Mouse (Mus musculus): ENCODE data around the gene Rab11fip3. TPM values are rescaled to one million over a fixed set of nuclear protein-coding genes. Genes with fewer than 3 reads are reported as not detected.
"Not testable (repeated sequence)": the region's sequence is repeated elsewhere in the genome, so short reads cannot be mapped to it uniquely, and the experiment has no call there.

Rab11fip3 gene
- polyA plus RNA-seq, 1 experiment from 2014 or later = 18.3 TPM

GRCm38 (mm10) chr17:26110156-26110555 lies 40.8 kb upstream of the Rab11fip3 start:
- Histone ChIP-seq H3K27me3 (peaks cover 52% of the 10 kb centered on the region), H3K4me1 (peaks cover 12% of the 10 kb centered on the region), H3K9ac (no peak overlapping the region), H3K4me2 (replicated peaks) (no peak overlapping the region), H3K27ac (replicated peaks) (no peak overlapping the region), H3K4me3 (replicated peaks) (no peak overlapping the region), H3K9me3 (replicated peaks) (no peaks in the 10 kb centered on the region), H3K36me3 (no peaks in the 10 kb centered on the region)
- no peak for ATAC-seq (ENCODE audit: insufficient number of reproducible peaks, low FRiP score, low TSS enrichment, low read depth)
- 25% methylated on average over 4 of the region's 4 CpGs for WGBS

GRCm38 (mm10) chr17:26105619-26106018 lies 36.3 kb upstream of the Rab11fip3 start:
- ATAC-seq (ENCODE audit: insufficient number of reproducible peaks, low FRiP score, low TSS enrichment, low read depth) = no peak
- Histone ChIP-seq H3K4me3 (replicated peaks) (no peak overlapping the region), H3K4me2 (replicated peaks) (no peak overlapping the region), H3K9ac (no peak overlapping the region), H3K9me3 (replicated peaks) (no peaks in the 10 kb centered on the region), H3K4me1 (no peaks in the 10 kb centered on the region), H3K27ac (replicated peaks) (no peak overlapping the region), H3K27me3 (peaks cover 7% of the 10 kb centered on the region), H3K36me3 (no peaks in the 10 kb centered on the region)
- 52% methylated on average over 4 of the region's 4 CpGs for WGBS

GRCm38 (mm10) chr17:26101478-26101877 lies 32.1 kb upstream of the Rab11fip3 start:
- no peaks in the 10 kb centered on the region for H3K36me3 ChIP-seq
- H3K4me2 ChIP-seq (replicated peaks) = no peak overlapping the region
- H3K4me3 ChIP-seq (replicated peaks) = no peak overlapping the region
- no peak overlapping the region for H3K9ac ChIP-seq
- H3K9me3 ChIP-seq (replicated peaks) = no peaks in the 10 kb centered on the region
- no peaks in the 10 kb centered on the region for H3K27me3 ChIP-seq
- no peak overlapping the region for H3K27ac ChIP-seq (replicated peaks)
- ATAC-seq (ENCODE audit: insufficient number of reproducible peaks, low FRiP score, low TSS enrichment, low read depth) = no peak
- WGBS = 35% methylated on average over 4 of the region's 4 CpGs
- H3K4me1 ChIP-seq = no peaks in the 10 kb centered on the region

- Histone ChIP-seq H3K4me1 (peaks cover 5% of the 10 kb centered on the region; the same call in 1 of the 2 replicates), H3K4me3 (replicated peaks) (no peak overlapping the region), H3K27ac (replicated peaks) (no peak overlapping the region), H3K36me3 (no peaks in the 10 kb centered on the region), H3K9ac (no peak overlapping the region), H3K9me3 (replicated peaks) (no peaks in the 10 kb centered on the region), H3K27me3 (no peaks in the 10 kb centered on the region), H3K4me2 (replicated peaks) (no peak overlapping the region)
- 31% methylated on average over 2 of the region's 2 CpGs for WGBS
- ATAC-seq (ENCODE audit: insufficient number of reproducible peaks, low FRiP score, low TSS enrichment, low read depth) = no peak
Measured at GRCm38 (mm10) chr17:26100166-26100565, 30.8 kb upstream of the Rab11fip3 start.

GRCm38 (mm10) chr17:26099316-26099715 lies 30.0 kb upstream of the Rab11fip3 start:
- WGBS = 55% methylated on average over 3 of the region's 3 CpGs
- H3K27ac ChIP-seq (replicated peaks); H3K9me3 ChIP-seq (replicated peaks); H3K9ac ChIP-seq; H3K36me3 ChIP-seq; H3K4me2 ChIP-seq (replicated peaks); H3K4me3 ChIP-seq (replicated peaks); H3K27me3 ChIP-seq; ATAC-seq (ENCODE audit: insufficient number of reproducible peaks, low FRiP score, low TSS enrichment, low read depth): not testable (repeated sequence)
- H3K4me1 ChIP-seq = peaks cover 14% of the 10 kb centered on the region

GRCm38 (mm10) chr17:26098461-26098860 lies 29.1 kb upstream of the Rab11fip3 start:
- Histone ChIP-seq H3K27me3 (no peaks in the 10 kb centered on the region), H3K4me2 (replicated peaks) (no peak overlapping the region), H3K4me1 (peaks cover 15% of the 10 kb centered on the region), H3K27ac (replicated peaks) (no peak overlapping the region), H3K36me3 (no peaks in the 10 kb centered on the region), H3K4me3 (replicated peaks) (no peak overlapping the region), H3K9me3 (replicated peaks) (no peaks in the 10 kb centered on the region), H3K9ac (no peak overlapping the region)
- ATAC-seq (ENCODE audit: insufficient number of reproducible peaks, low FRiP score, low TSS enrichment, low read depth) = no peak
- 89% methylated on average over 7 of the region's 7 CpGs for WGBS

- H3K4me1 ChIP-seq = peaks cover 15% of the 10 kb centered on the region
- ATAC-seq (ENCODE audit: insufficient number of reproducible peaks, low FRiP score, low TSS enrichment, low read depth) = 0 out of 2 replicates have a peak, but pooled peaks have one; percentile 63
- no peaks in the 10 kb centered on the region for H3K9me3 ChIP-seq (replicated peaks)
- no peaks in the 10 kb centered on the region for H3K27me3 ChIP-seq
- peak within 1 kb of the TSS; percentile 74 for H3K9ac ChIP-seq
- H3K27ac ChIP-seq (replicated peaks) = peak within 1 kb of the TSS; percentile 71
- H3K4me3 ChIP-seq (replicated peaks) = peak within 1 kb of the TSS; percentile 72
- no peaks in the 10 kb centered on the region; the same call in 1 of the 2 replicates for H3K36me3 ChIP-seq
- WGBS = 1% methylated on average over 47 of the region's 47 CpGs
- H3K4me2 ChIP-seq (replicated peaks) = peak within 1 kb of the TSS; percentile 85
Measured at GRCm38 (mm10) chr17:26095121-26095740, 25.9 kb upstream of the Rab11fip3 start, which contains the start of gene Nme4. Gene Nme4 (minus strand): TSS chr17:26095602.

- Histone ChIP-seq H3K4me2 (replicated peaks) (peak overlapping the region; percentile 85), H3K27me3 (no peaks in the 10 kb centered on the region), H3K4me3 (replicated peaks) (peak overlapping the region; percentile 72), H3K9me3 (replicated peaks) (no peaks in the 10 kb centered on the region), H3K36me3 (no peaks in the 10 kb centered on the region; the same call in 1 of the 2 replicates), H3K27ac (replicated peaks) (peak overlapping the region; percentile 71), H3K9ac (peak overlapping the region; percentile 74), H3K4me1 (peaks cover 18% of the 10 kb centered on the region)
- 20% methylated on average over 9 of the region's 9 CpGs for WGBS
- ATAC-seq (ENCODE audit: insufficient number of reproducible peaks, low FRiP score, low TSS enrichment, low read depth) = no peak
Measured at GRCm38 (mm10) chr17:26094531-26095110, 25.3 kb upstream of the Rab11fip3 start.

GRCm38 (mm10) chr17:26089905-26090632 lies 20.7 kb upstream of the Rab11fip3 start, which contains the start of gene Decr2:
Gene Decr2 (minus strand): TSS chr17:26090337.
- ATAC-seq (ENCODE audit: insufficient number of reproducible peaks, low FRiP score, low TSS enrichment, low read depth) = peak; percentile 85
- no peaks in the 10 kb centered on the region for H3K9me3 ChIP-seq (replicated peaks)
- H3K27me3 ChIP-seq = no peaks in the 10 kb centered on the region
- WGBS = under 1% methylated on average over 32 of the region's 32 CpGs
- H3K36me3 ChIP-seq = no peaks in the 10 kb centered on the region; the same call in 1 of the 2 replicates
- peak within 1 kb of the TSS; percentile 76 for H3K4me2 ChIP-seq (replicated peaks)
- peaks cover 15% of the 10 kb centered on the region for H3K4me1 ChIP-seq
- peak within 1 kb of the TSS; percentile 88 for H3K27ac ChIP-seq (replicated peaks)
- peak within 1 kb of the TSS; percentile 58 for H3K4me3 ChIP-seq (replicated peaks)
- peak within 1 kb of the TSS; percentile 75 for H3K9ac ChIP-seq

- Histone ChIP-seq H3K4me3 (replicated peaks) (no peak overlapping the region), H3K4me1 (0 out of 2 replicates have a peak, but pooled peaks cover 6% of the 10 kb centered on the region), H3K27me3 (no peaks in the 10 kb centered on the region), H3K27ac (replicated peaks) (no peak overlapping the region), H3K36me3 (peaks cover 11% of the 10 kb centered on the region; the same call in 1 of the 2 replicates), H3K9ac (no peak overlapping the region), H3K4me2 (replicated peaks) (no peak overlapping the region), H3K9me3 (replicated peaks) (no peaks in the 10 kb centered on the region)
- ATAC-seq (ENCODE audit: insufficient number of reproducible peaks, low FRiP score, low TSS enrichment, low read depth) = no peak
- WGBS = 89% methylated on average over 9 of the region's 9 CpGs
Measured at GRCm38 (mm10) chr17:26087059-26087564, 17.8 kb upstream of the Rab11fip3 start.

GRCm38 (mm10) chr17:26080867-26081266 lies 11.5 kb upstream of the Rab11fip3 start:
- peaks cover 11% of the 10 kb centered on the region; the same call in 1 of the 2 replicates for H3K36me3 ChIP-seq
- no peak overlapping the region for H3K9ac ChIP-seq
- no peak overlapping the region for H3K27ac ChIP-seq (replicated peaks)
- no peak overlapping the region for H3K4me2 ChIP-seq (replicated peaks)
- H3K4me3 ChIP-seq (replicated peaks) = no peak overlapping the region
- no peaks in the 10 kb centered on the region for H3K4me1 ChIP-seq
- H3K27me3 ChIP-seq = no peaks in the 10 kb centered on the region
- WGBS = 46% methylated on average over 2 of the region's 2 CpGs
- ATAC-seq (ENCODE audit: insufficient number of reproducible peaks, low FRiP score, low TSS enrichment, low read depth) = no peak
- no peaks in the 10 kb centered on the region for H3K9me3 ChIP-seq (replicated peaks)
